Comparison of ENCODE assay signal across 31 mouse cellular contexts in the genomic region with DNA sequence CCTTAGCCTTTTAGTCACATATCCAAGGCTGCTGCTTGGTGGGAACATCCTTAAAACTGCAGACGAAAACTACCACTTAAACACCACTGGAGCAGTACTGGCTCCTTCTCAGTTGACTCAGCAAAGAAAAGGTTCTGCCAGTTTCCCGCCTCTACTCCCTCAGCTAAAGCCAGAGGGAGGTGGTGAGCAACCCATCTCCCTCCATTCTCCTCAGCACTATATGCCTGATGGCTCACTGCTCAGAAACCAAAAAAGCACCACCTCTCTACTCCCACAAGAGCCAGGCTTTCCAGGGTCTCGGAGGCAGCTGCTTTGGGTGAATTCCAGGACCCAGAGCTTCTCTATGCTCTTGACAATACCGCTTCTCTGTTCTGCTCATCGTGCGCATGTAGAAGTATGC. TPM values are rescaled to one million over a fixed set of nuclear protein-coding genes. Genes with fewer than 3 reads are reported as not detected.
DNase-seq lines count a peak whose midpoint lies in the region; ATAC-seq lines count a peak whose summit lies in the region.
"Had no signal": no experiment of that assay in that cellular context is flagged by ENCODE, and none has a peak within 500 bp of the region (broad histone marks: within the 10 kb centered on the region; RNA-seq: fewer than 3 reads in every experiment).

No protein-coding gene starts in this region.

- intact Hi-C loops in left cerebral cortex, postnatal 10 days (cut with DNase I): no loop called here

- H3K27me3 ChIP-seq in midbrain, embryonic 15.5 days (replicated peaks): no peaks in the 10 kb centered on the region; the same call in none of the 2 replicates

- WGBS in midbrain, embryonic 15.5 days: 90% methylated on average over 6 of the region's 6 CpGs

- H3K36me3 ChIP-seq in midbrain, embryonic 15.5 days (replicated peaks): no peaks in the 10 kb centered on the region
- H3K36me3 ChIP-seq: embryonic facial prominence, embryonic 12.5 days; hindbrain, embryonic 12.5 days; limb, embryonic 15.5 days had no signal

- peak; percentile 40 to 66 for DNase-seq in frontal cortex, adult 2 months (ENCODE audit: extremely low spot score in 1 of 2, low spot score in 1 of 2)
- DNase-seq in frontal cortex, postnatal 10 days (ENCODE audit: low spot score in 2 of 2): no peak
- DNase-seq in left cerebral cortex, adult 18-20 months (ENCODE audit: low spot score in 2 of 2): peak; percentile 31 to 48
- DNase-seq in left cerebral cortex, postnatal 10 days (ENCODE audit: extremely low spot score in 1 of 2, low spot score in 2 of 2): no peak
- DNase-seq in left cerebral cortex, adult 9 months (ENCODE audit: low spot score in 2 of 2): peak; percentile 43 to 60
- peak; percentile 20 to 56 for DNase-seq in right cerebral cortex, postnatal 36 days (ENCODE audit: low spot score in 2 of 2)
- no peak for DNase-seq in neural tube, embryonic 10.5 days (ENCODE audit: extremely low spot score, low spot score)
- DNase-seq: cerebellum, adult 11-12 months; cerebellum, postnatal 10 days; gastrocnemius, postnatal 36 days; heart, adult 2 months; kidney, postnatal 25 days; lung, embryonic 14.5 days; thymus, postnatal 25 days had no signal

- H3K4me1 ChIP-seq in midbrain, embryonic 15.5 days: no peaks in the 10 kb centered on the region
- H3K4me1 ChIP-seq: embryonic facial prominence, embryonic 12.5 days; forebrain, embryonic 12.5 days; hindbrain, embryonic 12.5 days; limb, embryonic 15.5 days; midbrain, embryonic 13.5 days; neural tube, embryonic 13.5 days had no signal

- H3K27ac ChIP-seq in midbrain, embryonic 15.5 days: no peak overlapping the region
- H3K27ac ChIP-seq: embryonic facial prominence, embryonic 12.5 days; forebrain, embryonic 12.5 days; heart, adult 2 months; hindbrain, embryonic 12.5 days; limb, embryonic 15.5 days; liver, embryonic 14.5 days; midbrain, embryonic 13.5 days; neural tube, embryonic 13.5 days had no signal

- H3K4me2 ChIP-seq in midbrain, embryonic 15.5 days: no peak overlapping the region
- H3K4me2 ChIP-seq: embryonic facial prominence, embryonic 12.5 days; forebrain, embryonic 12.5 days; hindbrain, embryonic 12.5 days; limb, embryonic 15.5 days; lung, embryonic 14.5 days; midbrain, embryonic 13.5 days; neural tube, embryonic 13.5 days had no signal

- ATAC-seq in midbrain, embryonic 15.5 days (replicated peaks): no peak
- ATAC-seq: intestine, postnatal 0 days; midbrain, embryonic 13.5 days had no signal

- no peaks in the 10 kb centered on the region for H3K9me3 ChIP-seq in midbrain, embryonic 15.5 days
- H3K9me3 ChIP-seq: embryonic facial prominence, embryonic 12.5 days; forebrain, embryonic 12.5 days; hindbrain, embryonic 12.5 days; limb, embryonic 15.5 days; megakaryocyte, embryonic 14.5 days; midbrain, embryonic 13.5 days; neural tube, embryonic 13.5 days had no signal

- H3K9ac ChIP-seq in midbrain, embryonic 15.5 days: no peak overlapping the region
- H3K9ac ChIP-seq: embryonic facial prominence, embryonic 12.5 days; forebrain, embryonic 12.5 days; hindbrain, embryonic 12.5 days; limb, embryonic 15.5 days; liver, embryonic 14.5 days; lung, embryonic 14.5 days; midbrain, embryonic 13.5 days; neural tube, embryonic 13.5 days had no signal

- no peak overlapping the region for H3K4me3 ChIP-seq in midbrain, embryonic 15.5 days
- H3K4me3 ChIP-seq: embryonic facial prominence, embryonic 12.5 days; forebrain, embryonic 12.5 days; heart, adult 2 months; hindbrain, embryonic 12.5 days; limb, embryonic 15.5 days; megakaryocyte, embryonic 14.5 days; midbrain, embryonic 13.5 days; neural tube, embryonic 13.5 days had no signal

RNA-seq across cellular contexts. Expression of gene Dgat2l6, which starts 7.0 kb away (rescaled TPM):
- polyA plus RNA-seq in frontal cortex, adult 2 months (2012; rRNA removed): 1.5 and 1.6 TPM in 2 replicates
- under 1 TPM; 0.49 to 0.74 TPM for total RNA-seq in left cerebral cortex, adult 18-20 months (2021)
- total RNA-seq in left cerebral cortex, postnatal 10 days (2021): not detected
- polyA plus RNA-seq in midbrain, embryonic 15.5 days (2015; fragmentation: Nextera tagmentation; extraction: Ambion mirVana): 0.05 TPM in 1 of 2 replicates, not detected in the other
- total RNA-seq: adrenal gland, adult 18-20 months; adrenal gland, postnatal 4 days; heart, adult 2 months; heart, postnatal 25 days had no signal
- polyA plus RNA-seq: embryonic facial prominence, embryonic 12.5 days; forebrain, embryonic 12.5 days; heart, adult 2 months; heart, embryonic 14.5 days; hindbrain, embryonic 12.5 days; intestine, postnatal 0 days; kidney, embryonic 14.5 days; liver, embryonic 14.5 days; lung, embryonic 14.5 days; midbrain, embryonic 13.5 days; neural tube, embryonic 13.5 days; spleen, adult 2 months had no signal

RNA-seq across cellular contexts. Expression of gene Igbp1, which starts 23.5 kb away (rescaled TPM):
- 44.8 and 47.8 TPM in 2 replicates for polyA plus RNA-seq in frontal cortex, adult 2 months (2012; rRNA removed)
- 10 to 100 TPM; 39.4 to 41.8 TPM for total RNA-seq in left cerebral cortex, adult 18-20 months (2021)
- 10 to 100 TPM; 31.4 to 31.8 TPM for total RNA-seq in left cerebral cortex, postnatal 10 days (2021)
- polyA plus RNA-seq in midbrain, embryonic 15.5 days (2015; fragmentation: Nextera tagmentation; extraction: Ambion mirVana): 23.2 and 24.9 TPM in 2 replicates

RNA-seq across cellular contexts. Expression of gene Awat1, which starts 54.4 kb away (rescaled TPM):
- polyA plus RNA-seq in frontal cortex, adult 2 months (2012; rRNA removed): not detected in 2 replicates
- not detected for total RNA-seq in left cerebral cortex, adult 18-20 months (2021)
- total RNA-seq in left cerebral cortex, postnatal 10 days (2021): not detected
- not detected in 2 replicates for polyA plus RNA-seq in midbrain, embryonic 15.5 days (2015; fragmentation: Nextera tagmentation; extraction: Ambion mirVana)
- total RNA-seq: adrenal gland, adult 18-20 months; adrenal gland, postnatal 4 days; gastrocnemius, postnatal 36 days; heart, adult 2 months; heart, postnatal 25 days; left cerebral cortex, adult 8-10 months had no signal
- polyA plus RNA-seq: embryonic facial prominence, embryonic 12.5 days; forebrain, embryonic 12.5 days; heart, adult 2 months; heart, embryonic 14.5 days; hindbrain, embryonic 12.5 days; intestine, postnatal 0 days; kidney, embryonic 14.5 days; limb, embryonic 15.5 days; lung, embryonic 14.5 days; midbrain, embryonic 13.5 days; neural tube, embryonic 13.5 days; spleen, adult 2 months had no signal

Comparison
In these comparisons a context has a peak if more than half of its experiments do, and no peak if none do; other contexts are left out.
1. DNase-seq: peak in frontal cortex, adult 2 months (2 of 2), left cerebral cortex, adult 18-20 months (2 of 2), left cerebral cortex, adult 9 months (2 of 2) and right cerebral cortex, postnatal 36 days (2 of 2); none in frontal cortex, postnatal 10 days (0 of 2), left cerebral cortex, postnatal 10 days (0 of 2) and neural tube, embryonic 10.5 days (single experiment).